Comparison of ENCODE assay signal across 18 mouse cellular contexts in genomic region chr4:101219839-101220238, GRCm38 (mm10). TPM values are rescaled to one million over a fixed set of nuclear protein-coding genes. Genes with fewer than 3 reads are reported as not detected.
DNase-seq lines count a peak whose midpoint lies in the region; ATAC-seq and TF ChIP-seq lines count a peak whose summit lies in the region.
"Had no signal": no experiment of that assay in that cellular context is flagged by ENCODE, and none has a peak within 500 bp of the region (broad histone marks: within the 10 kb centered on the region; RNA-seq: fewer than 3 reads in every experiment).

No protein-coding gene starts in this region.

- intact Hi-C loops in heart, postnatal 10 days (cut with DNase I): no loop called here

- DNase-seq in adrenal gland, postnatal 25 days: peak; percentile 33
- no peak for DNase-seq in adrenal gland, adult 8-10 months
- no peak for DNase-seq in heart, postnatal 10 days
- DNase-seq in liver, postnatal 0 days: no peak
- DNase-seq in liver: no peak
- DNase-seq in right cerebral cortex, postnatal 10 days (ENCODE audit: low spot score in 2 of 2): peak; percentile 56 to 60
- DNase-seq: B cell, adult 2 months; forebrain, postnatal 0 days; heart, adult 2 months; heart, postnatal 4 days; kidney, postnatal 25 days; lung, embryonic 14.5 days; spleen, adult 18-20 months; thymus, postnatal 36 days had no signal

- TF ChIP-seq EP300 in liver, postnatal 0 days (IDR thresholded peaks at IDR 0.05; ENCODE audit: low read depth): no peak

- WGBS in heart, embryonic 16.5 days: 56% methylated on average over 2 of the region's 2 CpGs
- WGBS in liver, postnatal 0 days (ENCODE audit: insufficient replicate concordance): 69% methylated on average over 2 of the region's 2 CpGs

- H3K4me3 ChIP-seq in heart, embryonic 16.5 days (ENCODE audit: low read length): no peak overlapping the region
- H3K4me3 ChIP-seq in liver, postnatal 0 days (ENCODE audit: low read depth, low read length): no peak overlapping the region
- H3K4me3 ChIP-seq: embryonic facial prominence, embryonic 15.5 days; heart, adult 2 months had no signal

- H3K36me3 ChIP-seq in heart, embryonic 16.5 days (ENCODE audit: control insufficient read depth, insufficient read depth): no peaks in the 10 kb centered on the region
- no peaks in the 10 kb centered on the region for H3K36me3 ChIP-seq in liver, postnatal 0 days (replicated peaks; ENCODE audit: insufficient read depth, low read length)
- H3K36me3 ChIP-seq: embryonic facial prominence, embryonic 15.5 days had no signal

- H3K4me1 ChIP-seq in heart, embryonic 16.5 days (ENCODE audit: control insufficient read depth, insufficient read depth, low read length): peaks cover 18% of the 10 kb centered on the region
- peaks cover 52% of the 10 kb centered on the region for H3K4me1 ChIP-seq in liver, postnatal 0 days (ENCODE audit: insufficient read depth)
- H3K4me1 ChIP-seq: embryonic facial prominence, embryonic 15.5 days had no signal

- no peak for TF ChIP-seq CTCF in liver, postnatal 0 days (IDR thresholded peaks at IDR 0.05; ENCODE audit: low read depth)

- no peaks in the 10 kb centered on the region for H3K27me3 ChIP-seq in heart, embryonic 16.5 days (ENCODE audit: control insufficient read depth, insufficient read depth, low read length)
- H3K27me3 ChIP-seq in liver, postnatal 0 days (ENCODE audit: insufficient read depth, low read length): no peaks in the 10 kb centered on the region
- H3K27me3 ChIP-seq: embryonic facial prominence, embryonic 15.5 days had no signal

- no peak overlapping the region for H3K9ac ChIP-seq in heart, embryonic 16.5 days (ENCODE audit: low read length)
- no peak overlapping the region for H3K9ac ChIP-seq in liver, postnatal 0 days (replicated peaks)
- H3K9ac ChIP-seq: embryonic facial prominence, embryonic 15.5 days; forebrain, postnatal 0 days; lung, embryonic 14.5 days had no signal

- no peak; the same call in 1 of the 2 replicates for ATAC-seq in heart, embryonic 16.5 days (replicated peaks; ENCODE audit: extremely low read depth, insufficient read depth, low FRiP score)
- ATAC-seq in liver, postnatal 0 days: no peak
- no peak for ATAC-seq in erythroblast, adult 5-6 weeks (replicated peaks; ENCODE audit: low FRiP score, poor library complexity, severe bottlenecking)
- ATAC-seq: forebrain, postnatal 0 days had no signal

- peak overlapping the region; percentile 32; the same call in 1 of the 2 replicates for H3K27ac ChIP-seq in heart, embryonic 16.5 days (ENCODE audit: low read length)
- H3K27ac ChIP-seq in liver, postnatal 0 days (ENCODE audit: low read depth): 0 out of 2 replicates have a peak overlapping the region, but pooled peaks have one; percentile 26
- H3K27ac ChIP-seq: stomach, postnatal 0 days had no signal

- H3K9me3 ChIP-seq in heart, embryonic 16.5 days (replicated peaks; ENCODE audit: control insufficient read depth, low read length): no peaks in the 10 kb centered on the region
- no peaks in the 10 kb centered on the region for H3K9me3 ChIP-seq in liver, postnatal 0 days (ENCODE audit: low read length)
- H3K9me3 ChIP-seq: embryonic facial prominence, embryonic 15.5 days had no signal

- H3K4me2 ChIP-seq in heart, embryonic 16.5 days (ENCODE audit: low read depth, low read length): no peak overlapping the region
- no peak overlapping the region for H3K4me2 ChIP-seq in liver, postnatal 0 days (ENCODE audit: low read depth, low read length)
- H3K4me2 ChIP-seq: embryonic facial prominence, embryonic 15.5 days; lung, embryonic 14.5 days had no signal

RNA-seq across cellular contexts. Expression of gene Jak1, which starts 45.2 kb away (rescaled TPM):
- total RNA-seq in adrenal gland, postnatal 25 days (2021): 140 and 142 TPM in 2 replicates
- 100 to 1,000 TPM; 124 to 155 (median 151) TPM for total RNA-seq in adrenal gland, adult 8-10 months (2022)
- 63.3 and 65.7 TPM in 2 replicates for polyA plus RNA-seq in heart, embryonic 16.5 days (2015; fragmentation: Nextera tagmentation; extraction: Ambion mirVana)
- 10 to 100 TPM; 89.5 to 93.0 TPM for total RNA-seq in heart, postnatal 10 days (2021)
- polyA plus RNA-seq in liver, postnatal 0 days (2015; fragmentation: Nextera tagmentation; extraction: Ambion mirVana): 33.9 and 51.2 TPM in 2 replicates
- total RNA-seq in erythroblast, adult 5-6 weeks (2015; ENCODE audit: low replicate concordance): 84.9 and 102 TPM in 2 replicates
- total RNA-seq in erythroblast, adult 5-6 weeks (2017; ENCODE audit: low replicate concordance): 85.2 and 101 TPM in 2 replicates

Comparison
In these comparisons a context has a peak if more than half of its experiments do, and no peak if none do; other contexts are left out.
1. DNase-seq: peak in adrenal gland, postnatal 25 days (single experiment) and right cerebral cortex, postnatal 10 days (2 of 2); none in adrenal gland, adult 8-10 months (single experiment), heart, postnatal 10 days (0 of 2), liver, postnatal 0 days (single experiment) and liver (single experiment).